Mouse (Mus musculus) adrenal gland, postnatal 14 days (tissue): ENCODE measurements around the gene Olfr835. TPM values are rescaled to one million over a fixed set of nuclear protein-coding genes. Genes with fewer than 3 reads are reported as not detected.

Source experiments
- DNase-seq: peaks from one replicate; pipeline ENCODE4 v3.0.0; 2021; ENCODE audit warnings: mixed read lengths
- long read RNA-seq, 2 experiments: library from polyadenylated mRNA; stranded (forward); transcript quantifications; one replicate each; pipeline ENCODE4 v2.0.0; 2021
- total RNA-seq: library from RNA; stranded (reverse); gene quantifications from 2 replicates; pipeline ENCODE4 v1.2.3, GENCODE M21; 2021

Gene Olfr835
- total RNA-seq, result not detected in 2 replicates
- long read RNA-seq, experiment 1, result 0 reads
- long read RNA-seq, experiment 2, result 0 reads

- no peak for DNase-seq
These were observed at the start of gene Olfr835 for GRCm38 (mm10) chr9:19032435-19032834. Gene Olfr835 (plus strand): TSS chr9:19032735.

- no peak for DNase-seq
These were observed 44.8 kb upstream of the Olfr835 start, which contains the start of gene Olfr834 for GRCm38 (mm10) chr9:18987690-18988089. Gene Olfr834 (plus strand): TSS chr9:18987990.

GRCm38 (mm10) chr9:19084986-19085385, 52.5 kb downstream of the Olfr835 start:
- no peak for DNase-seq

Other genes with a start within 250 kb of the Olfr835 start
- not detected in 2 replicates for gene Olfr828, start 213.2 kb upstream of the Olfr835 start, total RNA-seq
- not detected in 2 replicates for gene Olfr829, start 177.8 kb upstream of the Olfr835 start, total RNA-seq
- gene Olfr830, start 158.0 kb upstream of the Olfr835 start, total RNA-seq, result not detected in 2 replicates
- not detected in 2 replicates for gene Olfr832, start 95.6 kb upstream of the Olfr835 start, total RNA-seq
- not detected in 2 replicates for gene Olfr834, start 44.7 kb upstream of the Olfr835 start, total RNA-seq
- not detected in 2 replicates for gene Olfr836, start 87.6 kb downstream of the Olfr835 start, total RNA-seq
- not detected in 2 replicates for gene Olfr837, start 103.6 kb downstream of the Olfr835 start, total RNA-seq
- not detected in 2 replicates for gene Olfr839-ps1, start 144.6 kb downstream of the Olfr835 start, total RNA-seq
- gene Olfr843, start 219.3 kb downstream of the Olfr835 start, total RNA-seq, result not detected in 2 replicates